Mouse (Mus musculus): ENCODE data around the gene Chsy1. TPM values are rescaled to one million over a fixed set of nuclear protein-coding genes. Genes with fewer than 3 reads are reported as not detected.

The Chsy1 gene
- polyA plus RNA-seq, 1 experiment from 2014 or later, result 23.1 TPM

- H3K9me3 ChIP-seq (ENCODE audit: control insufficient read depth, low read length), result no peaks in the 10 kb centered on the region
- no peak for ATAC-seq (replicated peaks; ENCODE audit: low FRiP score)
- H3K9ac ChIP-seq (ENCODE audit: low read depth, low read length), result no peak overlapping the region
- no peak for DNase-seq (ENCODE audit: low spot score)
- peaks cover 4% of the 10 kb centered on the region; the same call in 1 of the 2 replicates for H3K4me1 ChIP-seq (replicated peaks; ENCODE audit: control insufficient read depth, insufficient read depth, low read length)
- H3K27ac ChIP-seq (ENCODE audit: low read depth, low read length), result no peak overlapping the region
- peaks cover 55% of the 10 kb centered on the region for H3K36me3 ChIP-seq (ENCODE audit: control insufficient read depth, insufficient read depth, low read length)
- H3K4me3 ChIP-seq (ENCODE audit: low read depth, low read length), result no peak overlapping the region
- no peaks in the 10 kb centered on the region for H3K27me3 ChIP-seq (replicated peaks; ENCODE audit: control insufficient read depth, insufficient read depth, low read length)
- 81% methylated on average over 7 of the region's 7 CpGs for WGBS
- no peak overlapping the region for H3K4me2 ChIP-seq
Measured at GRCm38 (mm10) chr7:66084546-66084945, 24.8 kb upstream of the Chsy1 start.

- Histone ChIP-seq H3K27me3 (replicated peaks; ENCODE audit: control insufficient read depth, insufficient read depth, low read length) (no peaks in the 10 kb centered on the region), H3K9me3 (ENCODE audit: control insufficient read depth, low read length) (no peaks in the 10 kb centered on the region), H3K9ac (ENCODE audit: low read depth, low read length) (no peak overlapping the region), H3K4me2 (no peak overlapping the region), H3K27ac (ENCODE audit: low read depth, low read length) (no peak overlapping the region), H3K4me3 (ENCODE audit: low read depth, low read length) (no peak overlapping the region), H3K36me3 (ENCODE audit: control insufficient read depth, insufficient read depth, low read length) (peaks cover 66% of the 10 kb centered on the region), H3K4me1 (replicated peaks; ENCODE audit: control insufficient read depth, insufficient read depth, low read length) (no peaks in the 10 kb centered on the region)
- 94% methylated on average over 4 of the region's 4 CpGs for WGBS
- no peak for ATAC-seq (replicated peaks; ENCODE audit: low FRiP score)
- DNase-seq (ENCODE audit: low spot score), result no peak
Measured at GRCm38 (mm10) chr7:66087652-66088051, 21.7 kb upstream of the Chsy1 start.

GRCm38 (mm10) chr7:66088077-66088476 is 21.2 kb upstream of the Chsy1 start:
- no peaks in the 10 kb centered on the region for H3K4me1 ChIP-seq (replicated peaks; ENCODE audit: control insufficient read depth, insufficient read depth, low read length)
- no peak overlapping the region for H3K9ac ChIP-seq (ENCODE audit: low read depth, low read length)
- no peak overlapping the region for H3K27ac ChIP-seq (ENCODE audit: low read depth, low read length)
- H3K27me3 ChIP-seq (replicated peaks; ENCODE audit: control insufficient read depth, insufficient read depth, low read length), result no peaks in the 10 kb centered on the region
- H3K9me3 ChIP-seq (ENCODE audit: control insufficient read depth, low read length), result no peaks in the 10 kb centered on the region
- WGBS, result 79% methylated on average over 2 of the region's 2 CpGs
- DNase-seq (ENCODE audit: low spot score), result no peak
- peaks cover 62% of the 10 kb centered on the region for H3K36me3 ChIP-seq (ENCODE audit: control insufficient read depth, insufficient read depth, low read length)
- ATAC-seq (replicated peaks; ENCODE audit: low FRiP score), result no peak
- no peak overlapping the region for H3K4me2 ChIP-seq
- H3K4me3 ChIP-seq (ENCODE audit: low read depth, low read length), result no peak overlapping the region

- H3K4me1 ChIP-seq (replicated peaks; ENCODE audit: control insufficient read depth, insufficient read depth, low read length), result no peaks in the 10 kb centered on the region
- no peaks in the 10 kb centered on the region for H3K9me3 ChIP-seq (ENCODE audit: control insufficient read depth, low read length)
- H3K4me2 ChIP-seq, result no peak overlapping the region
- peaks cover 43% of the 10 kb centered on the region for H3K36me3 ChIP-seq (ENCODE audit: control insufficient read depth, insufficient read depth, low read length)
- 87% methylated on average over 11 of the region's 11 CpGs for WGBS
- no peaks in the 10 kb centered on the region for H3K27me3 ChIP-seq (replicated peaks; ENCODE audit: control insufficient read depth, insufficient read depth, low read length)
- no peak overlapping the region for H3K9ac ChIP-seq (ENCODE audit: low read depth, low read length)
- H3K27ac ChIP-seq (ENCODE audit: low read depth, low read length), result no peak overlapping the region
- no peak overlapping the region for H3K4me3 ChIP-seq (ENCODE audit: low read depth, low read length)
- ATAC-seq (replicated peaks; ENCODE audit: low FRiP score) (no peak), DNase-seq (ENCODE audit: low spot score) (no peak)
Measured at GRCm38 (mm10) chr7:66090676-66091190, 18.6 kb upstream of the Chsy1 start.

- no peak overlapping the region for H3K4me2 ChIP-seq
- H3K27me3 ChIP-seq (replicated peaks; ENCODE audit: control insufficient read depth, insufficient read depth, low read length), result no peaks in the 10 kb centered on the region
- no peaks in the 10 kb centered on the region for H3K4me1 ChIP-seq (replicated peaks; ENCODE audit: control insufficient read depth, insufficient read depth, low read length)
- 79% methylated on average over 7 of the region's 7 CpGs for WGBS
- H3K9me3 ChIP-seq (ENCODE audit: control insufficient read depth, low read length), result no peaks in the 10 kb centered on the region
- no peak overlapping the region for H3K27ac ChIP-seq (ENCODE audit: low read depth, low read length)
- no peak overlapping the region for H3K4me3 ChIP-seq (ENCODE audit: low read depth, low read length)
- DNase-seq (ENCODE audit: low spot score) (no peak), ATAC-seq (replicated peaks; ENCODE audit: low FRiP score) (no peak)
- no peak overlapping the region for H3K9ac ChIP-seq (ENCODE audit: low read depth, low read length)
- H3K36me3 ChIP-seq (ENCODE audit: control insufficient read depth, insufficient read depth, low read length), result peaks cover 36% of the 10 kb centered on the region
Measured at GRCm38 (mm10) chr7:66091553-66091952, 17.8 kb upstream of the Chsy1 start.

GRCm38 (mm10) chr7:66092656-66093055 is 16.7 kb upstream of the Chsy1 start:
- H3K9me3 ChIP-seq (ENCODE audit: control insufficient read depth, low read length), result no peaks in the 10 kb centered on the region
- H3K4me1 ChIP-seq (replicated peaks; ENCODE audit: control insufficient read depth, insufficient read depth, low read length), result no peaks in the 10 kb centered on the region
- H3K4me2 ChIP-seq, result no peak overlapping the region
- H3K27me3 ChIP-seq (replicated peaks; ENCODE audit: control insufficient read depth, insufficient read depth, low read length), result no peaks in the 10 kb centered on the region
- H3K4me3 ChIP-seq (ENCODE audit: low read depth, low read length), result no peak overlapping the region
- H3K27ac ChIP-seq (ENCODE audit: low read depth, low read length), result no peak overlapping the region
- 86% methylated on average over 8 of the region's 8 CpGs for WGBS
- H3K9ac ChIP-seq (ENCODE audit: low read depth, low read length), result no peak overlapping the region; the same call in 1 of the 2 replicates
- DNase-seq (ENCODE audit: low spot score) (no peak), ATAC-seq (replicated peaks; ENCODE audit: low FRiP score) (no peak)
- H3K36me3 ChIP-seq (ENCODE audit: control insufficient read depth, insufficient read depth, low read length), result peaks cover 25% of the 10 kb centered on the region

- Histone ChIP-seq H3K27ac (ENCODE audit: low read depth, low read length) (no peak overlapping the region), H3K36me3 (ENCODE audit: control insufficient read depth, insufficient read depth, low read length) (peaks cover 16% of the 10 kb centered on the region), H3K9ac (ENCODE audit: low read depth, low read length) (no peak overlapping the region), H3K4me2 (no peak overlapping the region), H3K27me3 (replicated peaks; ENCODE audit: control insufficient read depth, insufficient read depth, low read length) (no peaks in the 10 kb centered on the region), H3K4me3 (ENCODE audit: low read depth, low read length) (no peak overlapping the region), H3K9me3 (ENCODE audit: control insufficient read depth, low read length) (no peaks in the 10 kb centered on the region), H3K4me1 (replicated peaks; ENCODE audit: control insufficient read depth, insufficient read depth, low read length) (no peaks in the 10 kb centered on the region)
- WGBS, result 76% methylated on average over 5 of the region's 5 CpGs
- ATAC-seq (replicated peaks; ENCODE audit: low FRiP score), result no peak
- DNase-seq (ENCODE audit: low spot score), result no peak
Measured at GRCm38 (mm10) chr7:66094141-66094540, 15.2 kb upstream of the Chsy1 start.

- WGBS, result 74% methylated on average over 7 of the region's 7 CpGs
- ATAC-seq (replicated peaks; ENCODE audit: low FRiP score), result no peak
Measured at GRCm38 (mm10) chr7:66098803-66099202, 10.5 kb upstream of the Chsy1 start.

GRCm38 (mm10) chr7:66101866-66102265 is 7.4 kb upstream of the Chsy1 start:
- DNase-seq (ENCODE audit: low spot score) (no peak), ATAC-seq (replicated peaks; ENCODE audit: low FRiP score) (no peak; the same call in 1 of the 2 replicates)
- H3K27ac ChIP-seq (ENCODE audit: low read depth, low read length), result no peak overlapping the region
- no peaks in the 10 kb centered on the region for H3K4me1 ChIP-seq (replicated peaks; ENCODE audit: control insufficient read depth, insufficient read depth, low read length)
- no peak overlapping the region for H3K4me3 ChIP-seq (ENCODE audit: low read depth, low read length)
- H3K4me2 ChIP-seq, result no peak overlapping the region
- H3K9ac ChIP-seq (ENCODE audit: low read depth, low read length), result no peak overlapping the region
- no peaks in the 10 kb centered on the region for H3K27me3 ChIP-seq (replicated peaks; ENCODE audit: control insufficient read depth, insufficient read depth, low read length)
- H3K9me3 ChIP-seq (ENCODE audit: control insufficient read depth, low read length), result no peaks in the 10 kb centered on the region
- no peaks in the 10 kb centered on the region for H3K36me3 ChIP-seq (ENCODE audit: control insufficient read depth, insufficient read depth, low read length)
- WGBS, result 5% methylated on average over 4 of the region's 4 CpGs

More at GRCm38 (mm10) chr7:66098803-66099202, 10.5 kb upstream of the Chsy1 start:
- H3K27ac ChIP-seq (ENCODE audit: low read depth, low read length), result no peak overlapping the region
- H3K4me3 ChIP-seq (ENCODE audit: low read depth, low read length), result no peak overlapping the region
- no peaks in the 10 kb centered on the region for H3K4me1 ChIP-seq (replicated peaks; ENCODE audit: control insufficient read depth, insufficient read depth, low read length)
- no peak overlapping the region for H3K4me2 ChIP-seq
- H3K9me3 ChIP-seq (ENCODE audit: control insufficient read depth, low read length), result no peaks in the 10 kb centered on the region
- no peaks in the 10 kb centered on the region for H3K36me3 ChIP-seq (ENCODE audit: control insufficient read depth, insufficient read depth, low read length)
- H3K9ac ChIP-seq (ENCODE audit: low read depth, low read length), result no peak overlapping the region
- DNase-seq (ENCODE audit: low spot score), result no peak
- H3K27me3 ChIP-seq (replicated peaks; ENCODE audit: control insufficient read depth, insufficient read depth, low read length), result no peaks in the 10 kb centered on the region
